Mouse (Mus musculus) erythroblast, embryonic 14.5 days (primary cell): ENCODE measurements around the gene Lyl1.

Experiments
- GATA1 ChIP-seq: IDR thresholded peaks from 2 replicates; pipeline ENCODE4 v1.6.1; 2012; ENCODE audit warnings: low read length, inconsistent platforms, mixed read lengths
- TAL1 ChIP-seq: IDR thresholded peaks from 3 replicates; pipeline ENCODE4 v1.6.1; 2012; ENCODE audit warnings: low read length, inconsistent platforms, mixed read lengths

DNA sequence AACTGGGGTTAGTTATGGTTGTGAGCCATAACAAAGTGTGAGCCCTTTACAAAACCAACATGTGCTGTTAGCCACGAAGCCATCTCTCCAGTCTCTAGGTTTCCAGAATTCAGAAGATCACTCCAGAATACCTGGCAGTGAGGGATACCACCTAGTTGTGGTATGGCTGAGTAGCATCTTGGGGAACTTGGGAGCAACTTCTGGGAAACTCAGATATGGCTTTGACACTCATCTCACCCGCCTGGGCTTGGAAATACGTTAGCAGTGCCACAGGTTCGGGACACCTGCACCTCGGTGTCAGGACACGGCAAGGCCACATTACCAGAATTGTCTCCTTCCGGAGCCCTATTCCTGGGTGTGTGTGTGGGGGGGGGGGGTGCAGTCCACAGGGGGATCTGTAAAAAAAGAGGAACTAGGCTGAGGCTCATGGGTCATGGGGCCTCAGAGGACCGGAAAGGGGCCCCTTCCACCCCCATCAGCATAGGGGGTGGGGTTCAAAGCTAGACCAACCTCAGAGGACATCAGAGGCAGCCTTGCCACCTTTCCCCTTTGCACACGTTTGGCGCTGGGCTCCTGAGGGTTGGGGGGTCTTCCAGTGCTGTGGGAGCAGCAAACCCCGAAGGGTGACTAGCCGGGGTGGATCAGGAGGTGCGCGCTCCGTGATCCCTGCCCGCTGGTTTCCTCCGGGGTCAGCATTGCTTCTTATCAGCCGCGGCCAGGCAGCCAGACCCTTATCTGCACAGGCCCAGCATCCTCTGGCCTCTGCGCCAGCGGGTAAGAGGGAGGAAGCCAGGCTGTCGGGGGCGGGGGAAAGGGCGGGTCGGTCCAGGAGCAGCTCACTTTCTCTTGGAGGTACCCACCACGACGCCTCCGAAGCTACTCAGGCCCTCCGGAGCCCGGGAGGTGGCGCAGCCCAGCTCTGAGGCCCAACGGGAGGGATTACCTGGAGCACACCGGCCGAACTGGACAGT lies at the start of gene Lyl1:
- peak; percentile 100 for TF ChIP-seq TAL1
- TF ChIP-seq GATA1: peak; percentile 99
